Mouse (Mus musculus): Measurements from ENCODE around the gene Git1. TPM values are rescaled to one million over a fixed set of nuclear protein-coding genes. Genes with fewer than 3 reads are reported as not detected.
"Not testable (repeated sequence)": the region's sequence is repeated elsewhere in the genome, so short reads cannot be mapped to it uniquely, and the experiment has no call there.

The Git1 gene
- total RNA-seq, 2 experiments from 2014 or later: 76.8 to 81.0 TPM

GRCm38 (mm10) chr11:77520601-77521529 lies 27.5 kb downstream of the Git1 start:
- no peak for DNase-seq

GRCm38 (mm10) chr11:77525804-77526486 lies 32.6 kb downstream of the Git1 start:
- DNase-seq: no peak

GRCm38 (mm10) chr11:77528420-77528819 lies 35.1 kb downstream of the Git1 start:
- DNase-seq: not testable (repeated sequence)

GRCm38 (mm10) chr11:77529644-77530043 lies 36.3 kb downstream of the Git1 start:
- no peak for DNase-seq

- no peak for DNase-seq
Measured at GRCm38 (mm10) chr11:77530862-77531261, 37.5 kb downstream of the Git1 start.

- DNase-seq: no peak
Measured at GRCm38 (mm10) chr11:77532202-77532846, 39.0 kb downstream of the Git1 start.

GRCm38 (mm10) chr11:77545261-77545660 lies 51.9 kb downstream of the Git1 start:
- no peak for DNase-seq

Other genes starting within 250 kb of the Git1 start
- 100 to 1,000 TPM; 190 to 194 TPM for gene Coro6, start 31.2 kb upstream of the Git1 start, total RNA-seq (2021)
- gene Ankrd13b, start 3.9 kb upstream of the Git1 start, total RNA-seq (2021): 10 to 100 TPM; 17.3 to 17.4 TPM
- 1 to 10 TPM; 1.4 to 1.5 TPM for gene Abhd15, start 21.6 kb downstream of the Git1 start, total RNA-seq (2021)
- 10 to 100 TPM; 12.0 to 13.7 TPM for gene Trp53i13, start 22.4 kb downstream of the Git1 start, total RNA-seq (2021)
- gene Gm10392, start 25.6 kb downstream of the Git1 start, total RNA-seq (2021): not detected
- gene Taok1, start 114.3 kb downstream of the Git1 start, total RNA-seq (2021): 10 to 100 TPM; 62.0 to 62.8 TPM
- gene Nufip2, start 192.6 kb downstream of the Git1 start, total RNA-seq (2021): 10 to 100 TPM; 61.0 to 62.2 TPM
- not detected for gene Cryba1, start 231.7 kb downstream of the Git1 start, total RNA-seq (2021)

All from heart, postnatal 4 days (tissue).